21 mouse cellular contexts compared by ENCODE assay signal in the genomic region with DNA sequence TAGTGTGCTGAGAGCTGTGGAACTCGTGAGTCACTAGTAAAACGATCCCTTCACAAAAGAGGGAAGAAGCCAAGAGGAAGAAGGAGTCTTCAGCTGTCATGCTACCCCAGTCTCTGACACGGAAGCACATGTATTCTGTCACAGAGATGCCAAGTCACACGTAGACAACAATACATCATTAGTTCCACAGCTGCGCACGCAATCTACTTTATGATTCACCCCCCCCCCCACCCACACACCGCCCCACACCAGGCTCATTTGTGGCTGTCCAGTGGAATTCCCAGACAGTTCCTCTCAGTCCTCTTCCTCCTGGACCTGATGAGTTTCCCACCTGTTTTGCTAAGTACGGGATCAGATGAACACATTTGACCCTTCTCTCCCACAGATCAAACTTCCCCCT. TPM values are rescaled to one million over a fixed set of nuclear protein-coding genes. Genes with fewer than 3 reads are reported as not detected.
DNase-seq lines count a peak whose midpoint lies in the region; ATAC-seq and TF ChIP-seq lines count a peak whose summit lies in the region.
"Had no signal": no experiment of that assay in that cellular context is flagged by ENCODE, and none has a peak within 500 bp of the region (broad histone marks: within the 10 kb centered on the region; RNA-seq: fewer than 3 reads in every experiment).

No protein-coding gene starts in this region.

- H3K4me1 ChIP-seq in heart, postnatal 0 days (ENCODE audit: control insufficient read depth, insufficient read depth): no peaks in the 10 kb centered on the region
- H3K4me1 ChIP-seq in lung, postnatal 0 days (ENCODE audit: insufficient read depth, low read depth, low read length): no peaks in the 10 kb centered on the region
- H3K4me1 ChIP-seq: heart, embryonic 15.5 days; liver, embryonic 15.5 days; stomach, embryonic 15.5 days had no signal

- no peaks in the 10 kb centered on the region for H3K79me2 ChIP-seq in myocyte (ENCODE audit: control insufficient read depth, insufficient read depth)

- WGBS in heart, postnatal 0 days: 57% methylated on average over 8 of the region's 8 CpGs
- 68% methylated on average over 8 of the region's 8 CpGs for WGBS in lung, postnatal 0 days

- no peaks in the 10 kb centered on the region for H3K36me3 ChIP-seq in heart, postnatal 0 days (replicated peaks; ENCODE audit: control insufficient read depth, insufficient read depth, low read length)
- no peaks in the 10 kb centered on the region for H3K36me3 ChIP-seq in lung, postnatal 0 days (ENCODE audit: insufficient read depth, low read length)
- no peaks in the 10 kb centered on the region for H3K36me3 ChIP-seq in myocyte (ENCODE audit: control insufficient read depth, insufficient read depth)
- H3K36me3 ChIP-seq: G1E; heart, embryonic 15.5 days; limb, embryonic 15.5 days; liver, embryonic 15.5 days; stomach, embryonic 15.5 days had no signal

- TF ChIP-seq CTCF in heart, postnatal 0 days (IDR thresholded peaks at IDR 0.05; ENCODE audit: low read depth): no peak
- TF ChIP-seq CTCF in lung, postnatal 0 days (IDR thresholded peaks at IDR 0.05): no peak
- no peak for TF ChIP-seq CTCF in Patski (IDR thresholded peaks at IDR 0.05)

- no peak for DNase-seq in heart, postnatal 0 days (ENCODE audit: low spot score)
- no peak for DNase-seq in heart, postnatal 25 days (ENCODE audit: low spot score)
- DNase-seq in lung, postnatal 0 days (ENCODE audit: low spot score): peak; percentile 17
- no peak for DNase-seq in lung, postnatal 25 days (ENCODE audit: low spot score)
- DNase-seq in Patski (ENCODE audit: low read depth, low spot score): peak; percentile 34
- no peak for DNase-seq in thymus, adult 18-20 months
- no peak for DNase-seq in urinary bladder, postnatal 4 days (ENCODE audit: low spot score in 2 of 2)
- DNase-seq: adrenal gland, postnatal 36 days; cerebellum, adult 18-20 months; cerebellum, postnatal 25 days; embryo, embryonic 11 days; thymus, adult 2 months had no signal

- intact Hi-C loops in heart, postnatal 25 days (cut with DNase I): loop anchor here (2.0 kb wide), 1 partner anchor 18 kb away; no protein-coding TSS in a partner anchor

- H3K27me3 ChIP-seq in heart, postnatal 0 days (ENCODE audit: control insufficient read depth, insufficient read depth, low read length): no peaks in the 10 kb centered on the region
- no peaks in the 10 kb centered on the region for H3K27me3 ChIP-seq in lung, postnatal 0 days (replicated peaks; ENCODE audit: insufficient read depth, low read length)
- H3K27me3 ChIP-seq in Patski (peaks cover 3% of the 10 kb centered on the region), myocyte (ENCODE audit: control insufficient read depth, insufficient read depth, insufficient read length) (no peaks in the 10 kb centered on the region)
- H3K27me3 ChIP-seq: heart, embryonic 15.5 days; limb, embryonic 15.5 days; stomach, embryonic 15.5 days had no signal

- H3ac ChIP-seq in myocyte (ENCODE audit: control insufficient read depth, insufficient read length): no peak overlapping the region

- no peak for TF ChIP-seq EP300 in heart, postnatal 0 days (IDR thresholded peaks at IDR 0.05; ENCODE audit: low read depth)
- no peak for TF ChIP-seq EP300 in lung, postnatal 0 days (IDR thresholded peaks at IDR 0.05)

- in situ Hi-C loops in Patski (cut with MboI; ENCODE audit: low pct_unique_long_range_greater_than_20kb): loop anchor here (5.0 kb wide), 1 partner anchor 46 kb away; no protein-coding TSS in a partner anchor

- no peak overlapping the region for H3K4me3 ChIP-seq in heart, postnatal 0 days (ENCODE audit: low read depth, low read length)
- H3K4me3 ChIP-seq in lung, postnatal 0 days (ENCODE audit: low read depth, low read length): no peak overlapping the region
- no peak overlapping the region for H3K4me3 ChIP-seq in myocyte
- H3K4me3 ChIP-seq: heart, embryonic 15.5 days; limb, embryonic 15.5 days; liver, embryonic 15.5 days; stomach, embryonic 15.5 days had no signal

- TF ChIP-seq POLR2A in myocyte (IDR thresholded peaks at IDR 0.05; ENCODE audit: insufficient read length, low read depth): no peak

- POLR2A ChIA-PET in Patski (lab: Charles Lee): no interaction called here

- peak; percentile 72 for ATAC-seq in heart, postnatal 0 days (ENCODE audit: insufficient read depth, low read depth)
- no peak for ATAC-seq in lung, postnatal 0 days
- no peak for ATAC-seq in Patski
- ATAC-seq: hindbrain, postnatal 0 days; intestine, postnatal 0 days; midbrain, embryonic 16.5 days had no signal

- H3K9ac ChIP-seq in heart, postnatal 0 days (replicated peaks; ENCODE audit: low read depth, low read length): no peak overlapping the region
- no peak overlapping the region for H3K9ac ChIP-seq in lung, postnatal 0 days (replicated peaks; ENCODE audit: low read depth)
- H3K9ac ChIP-seq: heart, embryonic 15.5 days; limb, embryonic 15.5 days; liver, embryonic 15.5 days; stomach, embryonic 15.5 days had no signal

- CTCF ChIA-PET in Patski (lab: Charles Lee): interaction anchor here (1.1 to 1.7 kb wide), 2 partner anchors 17 to 38 kb away, joined by 3 read pairs; no protein-coding TSS in a partner anchor

- H3K4me2 ChIP-seq in heart, postnatal 0 days (ENCODE audit: low read depth, low read length): no peak overlapping the region
- no peak overlapping the region for H3K4me2 ChIP-seq in lung, postnatal 0 days (replicated peaks; ENCODE audit: low read depth, low read length)
- peak overlapping the region; percentile 72 for H3K4me2 ChIP-seq in myocyte (ENCODE audit: low read depth)
- H3K4me2 ChIP-seq: heart, embryonic 15.5 days; limb, embryonic 15.5 days; liver, embryonic 15.5 days; stomach, embryonic 15.5 days had no signal

- H3K9me3 ChIP-seq in heart, postnatal 0 days (replicated peaks; ENCODE audit: control insufficient read depth, low read length): no peaks in the 10 kb centered on the region
- no peaks in the 10 kb centered on the region for H3K9me3 ChIP-seq in lung, postnatal 0 days (ENCODE audit: low read length)
- H3K9me3 ChIP-seq: G1E; heart, embryonic 15.5 days; limb, embryonic 15.5 days; liver, embryonic 15.5 days; stomach, embryonic 15.5 days had no signal

- H3K27ac ChIP-seq in heart, postnatal 0 days (ENCODE audit: low read depth): no peak overlapping the region
- H3K27ac ChIP-seq in lung, postnatal 0 days (ENCODE audit: low read length): no peak overlapping the region
- H3K27ac ChIP-seq: heart, embryonic 15.5 days; hindbrain, postnatal 0 days; limb, embryonic 15.5 days; liver, embryonic 15.5 days; stomach, embryonic 15.5 days had no signal

TF ChIP-seq in myocyte, 11 proteins besides CTCF, POLR2A, EP300 and RAD21:
- no peak for TF ChIP-seq CEBPB (IDR thresholded peaks at IDR 0.05; ENCODE audit: insufficient read depth, poor library complexity, severe bottlenecking)
- peak in 2 of 3 experiments; percentile 49 to 68 for TF ChIP-seq MYOD1 (IDR thresholded peaks at IDR 0.05; ENCODE audit: control insufficient read depth in 1 of 3, insufficient read length in 2 of 3, low read depth in 2 of 3)
- no peak for TF ChIP-seq POLR2AphosphoS2 (IDR thresholded peaks at IDR 0.05; ENCODE audit: insufficient read length, low read depth)
- TF ChIP-seq SRF (IDR thresholded peaks at IDR 0.05; ENCODE audit: control insufficient read depth, insufficient read length, low read depth): no peak
- TF ChIP-seq TCF3 (IDR thresholded peaks at IDR 0.05; ENCODE audit: insufficient read length, low read depth): no peak
- peak; percentile 15 for TF ChIP-seq MAX (IDR thresholded peaks at IDR 0.05; ENCODE audit: low read depth)
- no peak for TF ChIP-seq E2F4 (IDR thresholded peaks at IDR 0.05; ENCODE audit: insufficient read depth)

RNA-seq across cellular contexts. Expression of gene Smox, which starts 12.9 kb away (rescaled TPM):
- 30.2 and 31.4 TPM in 2 replicates for total RNA-seq in heart, postnatal 0 days (2014; rRNA removed; ENCODE audit: low replicate concordance)
- 32.4 and 32.7 TPM in 2 replicates for polyA plus RNA-seq in heart, postnatal 0 days (2015; fragmentation: Nextera tagmentation; extraction: Ambion mirVana)
- total RNA-seq in heart, postnatal 25 days (2021): 10 to 100 TPM; 27.4 to 30.6 TPM
- polyA plus RNA-seq in lung, postnatal 0 days (2015; fragmentation: Nextera tagmentation; extraction: Ambion mirVana): 31.0 and 31.1 TPM in 2 replicates
- polyA plus RNA-seq in Patski (2021) (47.9 TPM), myocyte (2012; fragmentation: generic; extraction: Trizol) (27.1 TPM)

Comparison
In these comparisons a context has a peak if more than half of its experiments do, and no peak if none do; other contexts are left out.
1. DNase-seq: peak in lung, postnatal 0 days (single experiment) and Patski (single experiment); none in heart, postnatal 0 days (single experiment), heart, postnatal 25 days (single experiment), lung, postnatal 25 days (single experiment), thymus, adult 18-20 months (0 of 2) and urinary bladder, postnatal 4 days (0 of 2).